Mouse (Mus musculus) midbrain, embryonic 15.5 days (tissue): ENCODE measurements at regions not wholly inside any gene's neighbourhood (a gene's known extent, or its start where the extent isn't known, plus 50 kb on each side); places are given as distances from the start of the nearest gene placed in this dataset.
"Not testable (repeated sequence)": the region's sequence is repeated elsewhere in the genome, so short reads cannot be mapped to it uniquely, and the experiment has no call there.

Source experiments
- ATAC-seq: fragments of 200-750 bp; cut with Nextera tagmentation; replicated peaks from 2 replicates; pipeline ENCODE4 v1.8.0; 2017; ENCODE audit warnings: moderate TSS enrichment
- H3K27ac ChIP-seq: fragments of 300-500 bp; sonication (generic); 2 replicates; pipeline ENCODE4 v1.5.1; 2015; ENCODE audit warnings: mild to moderate bottlenecking, inconsistent platforms
- H3K27me3 ChIP-seq: fragments of 300-500 bp; sonication (generic); replicated peaks from 2 replicates; pipeline ENCODE4 v1.6.1; 2015; ENCODE audit warnings: inconsistent platforms
- H3K36me3 ChIP-seq: fragments of 300-500 bp; sonication (generic); replicated peaks from 2 replicates; pipeline ENCODE4 v1.6.1; 2015; ENCODE audit warnings: inconsistent platforms
- H3K4me1 ChIP-seq: fragments of 300-500 bp; sonication (generic); 2 replicates; pipeline ENCODE4 v1.6.1; 2015; ENCODE audit warnings: inconsistent platforms
- H3K4me2 ChIP-seq: fragments of 300-500 bp; sonication (generic); 2 replicates; pipeline ENCODE4 v1.6.1; 2015; ENCODE audit warnings: inconsistent platforms, mild to moderate bottlenecking, moderate library complexity
- H3K4me3 ChIP-seq: fragments of 300-500 bp; sonication (generic); 2 replicates; pipeline ENCODE4 v1.5.1; 2015; ENCODE audit warnings: mild to moderate bottlenecking, inconsistent platforms
- H3K9ac ChIP-seq: fragments of 300-500 bp; sonication (generic); 2 replicates; pipeline ENCODE4 v1.6.1; 2015; ENCODE audit warnings: mild to moderate bottlenecking, inconsistent platforms
- H3K9me3 ChIP-seq: fragments of 300-500 bp; sonication (generic); 2 replicates; pipeline ENCODE4 v1.6.1; 2016; ENCODE audit warnings: inconsistent platforms
- WGBS: fragments of 180-500 bp; shearing (Covaris S2); methylation state at CpG from one replicate; pipeline ENCODE4 v1.1.7; 2015; ENCODE audit warnings: mixed read lengths; 5-methylcytosine and 5-hydroxymethylcytosine counted together

DNA sequence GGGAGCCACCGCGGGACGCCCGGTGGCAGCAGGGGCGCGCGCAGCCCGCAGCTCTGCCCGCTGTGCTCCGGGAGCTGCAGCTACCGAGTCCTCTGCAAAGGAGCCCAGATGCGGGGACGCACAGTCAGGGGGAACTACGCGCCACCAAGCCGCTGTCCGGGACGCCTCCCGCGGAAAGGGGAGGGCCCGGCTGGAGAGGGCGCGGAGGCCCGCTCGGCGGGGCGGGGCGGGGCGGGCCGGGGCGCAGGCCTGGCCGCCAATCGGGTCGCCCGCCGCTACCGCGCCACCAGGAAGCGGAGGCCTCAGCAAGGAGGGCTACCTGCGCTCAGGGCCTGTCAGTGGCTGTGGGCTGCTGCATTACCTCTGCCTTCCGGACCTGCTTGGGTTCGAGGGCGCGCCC is 128.1 kb downstream of the 9030624G23Rik start:
- no CpG with 5 or more reads among the region's 44 CpGs for WGBS
- 0 out of 2 replicates have a peak, but pooled peaks have one; percentile 45 for ATAC-seq

More for the DNA sequence above, 128.1 kb downstream of the 9030624G23Rik start:
- H3K9ac ChIP-seq, H3K27ac ChIP-seq, H3K36me3 ChIP-seq, H3K4me1 ChIP-seq, H3K9me3 ChIP-seq, H3K27me3 ChIP-seq: not testable (repeated sequence)
- peak overlapping the region; percentile 22; the same call in 1 of the 2 replicates for H3K4me2 ChIP-seq
- H3K4me3 ChIP-seq, result peak overlapping the region; percentile 28
